Mouse (Mus musculus) liver, embryonic 12.5 days (tissue): ENCODE data around the gene Timm23. TPM values are rescaled to one million over a fixed set of nuclear protein-coding genes. Genes with fewer than 3 reads are reported as not detected.

Experiments
- ATAC-seq: fragments of 200-750 bp; cut with Nextera tagmentation; 2 replicates; pipeline ENCODE4 v1.8.0; 2017; ENCODE audit warnings: moderate number of reproducible peaks, mild to moderate bottlenecking, moderate library complexity
- H3K27ac ChIP-seq: fragments of 300-500 bp; sonication (generic); 2 replicates; pipeline ENCODE4 v1.5.1; 2016; ENCODE audit warnings: mild to moderate bottlenecking
- H3K27me3 ChIP-seq: fragments of 300-500 bp; sonication (generic); replicated peaks from 2 replicates; pipeline ENCODE4 v1.6.1; 2016; ENCODE audit warnings: mild to moderate bottlenecking, moderate library complexity
- H3K36me3 ChIP-seq: fragments of 300-500 bp; sonication (generic); 2 replicates; pipeline ENCODE4 v1.6.1; 2016; ENCODE audit warnings: mild to moderate bottlenecking, moderate library complexity
- H3K4me1 ChIP-seq: fragments of 300-500 bp; sonication (generic); 2 replicates; pipeline ENCODE4 v1.6.1; 2016
- H3K4me2 ChIP-seq: fragments of 300-500 bp; sonication (generic); 2 replicates; pipeline ENCODE4 v1.6.1; 2016; ENCODE audit warnings: mild to moderate bottlenecking, moderate library complexity
- H3K4me3 ChIP-seq: fragments of 300-500 bp; sonication (generic); 2 replicates; pipeline ENCODE4 v1.5.1; 2016; ENCODE audit warnings: mild to moderate bottlenecking, moderate library complexity
- H3K9ac ChIP-seq: fragments of 300-500 bp; sonication (generic); 2 replicates; pipeline ENCODE4 v1.6.1; 2016; ENCODE audit warnings: mild to moderate bottlenecking, moderate library complexity
- H3K9me3 ChIP-seq: fragments of 300-500 bp; sonication (generic); replicated peaks from 2 replicates; pipeline ENCODE4 v1.6.1; 2016; ENCODE audit warnings: mild to moderate bottlenecking, moderate library complexity
- WGBS: fragments of 180-500 bp; shearing (Covaris S2); methylation state at CpG from one replicate; pipeline ENCODE4 v1.1.7; 2016; ENCODE audit not compliant: insufficient replicate concordance; 5-methylcytosine and 5-hydroxymethylcytosine counted together
- polyA plus RNA-seq: library from polyadenylated mRNA; unstranded; fragments of >200 nt; fragmentation: Nextera tagmentation; extraction: Ambion mirVana; gene quantifications from 2 replicates; pipeline ENCODE4 v1.2.1, GENCODE M21; 2016

Gene Timm23
- polyA plus RNA-seq, 1 experiment from 2014 or later: 286 TPM

DNA sequence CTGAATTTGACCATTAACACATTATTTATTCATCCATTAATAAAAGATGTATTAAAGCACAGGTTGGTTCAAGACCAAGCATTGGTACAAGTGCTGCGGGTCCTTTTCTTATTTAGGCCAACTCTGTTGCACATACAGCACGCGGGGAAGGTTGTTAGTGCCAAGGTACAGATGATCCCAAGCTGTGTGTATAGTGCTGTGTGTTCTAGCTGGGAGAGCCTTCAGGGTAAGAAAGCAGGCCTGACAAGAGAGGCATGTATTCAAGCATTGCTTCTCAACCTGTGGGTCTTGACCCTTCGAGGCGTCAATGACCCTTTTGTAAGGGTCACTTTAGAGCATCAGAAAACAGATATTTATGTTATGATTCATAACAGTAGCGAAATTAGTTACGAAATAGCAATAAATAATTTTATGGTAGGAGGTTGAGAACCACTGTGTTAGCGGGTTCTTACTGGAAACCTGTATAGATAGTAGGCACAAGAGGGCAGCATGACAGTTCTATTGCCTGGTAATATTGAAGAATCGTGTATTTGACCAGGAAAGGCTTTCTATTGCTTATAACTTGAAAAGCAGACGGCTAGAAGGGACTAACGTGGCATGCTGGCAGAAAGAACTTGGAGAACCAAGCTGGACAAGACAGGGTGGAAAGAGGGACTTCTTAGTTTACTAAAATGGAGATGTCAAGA is 38.4 kb downstream of the Timm23 start:
- H3K4me1 ChIP-seq: peaks cover 88% of the 10 kb centered on the region
- no peaks in the 10 kb centered on the region for H3K9me3 ChIP-seq
- 80% methylated on average over 11 of the region's 11 CpGs for WGBS
- peak overlapping the region; percentile 89 for H3K4me2 ChIP-seq
- peak overlapping the region; percentile 3; the same call in 1 of the 2 replicates for H3K9ac ChIP-seq
- H3K4me3 ChIP-seq: no peak overlapping the region
- H3K27me3 ChIP-seq: no peaks in the 10 kb centered on the region
- H3K36me3 ChIP-seq: peaks cover 10% of the 10 kb centered on the region; the same call in 1 of the 2 replicates
- peak overlapping the region; percentile 98 for H3K27ac ChIP-seq
- no peak for ATAC-seq

- H3K4me1 ChIP-seq: peaks cover 78% of the 10 kb centered on the region
These were observed 39.5 kb downstream of the Timm23 start for GRCm38 (mm10) chr14:32162231-32162630.

DNA sequence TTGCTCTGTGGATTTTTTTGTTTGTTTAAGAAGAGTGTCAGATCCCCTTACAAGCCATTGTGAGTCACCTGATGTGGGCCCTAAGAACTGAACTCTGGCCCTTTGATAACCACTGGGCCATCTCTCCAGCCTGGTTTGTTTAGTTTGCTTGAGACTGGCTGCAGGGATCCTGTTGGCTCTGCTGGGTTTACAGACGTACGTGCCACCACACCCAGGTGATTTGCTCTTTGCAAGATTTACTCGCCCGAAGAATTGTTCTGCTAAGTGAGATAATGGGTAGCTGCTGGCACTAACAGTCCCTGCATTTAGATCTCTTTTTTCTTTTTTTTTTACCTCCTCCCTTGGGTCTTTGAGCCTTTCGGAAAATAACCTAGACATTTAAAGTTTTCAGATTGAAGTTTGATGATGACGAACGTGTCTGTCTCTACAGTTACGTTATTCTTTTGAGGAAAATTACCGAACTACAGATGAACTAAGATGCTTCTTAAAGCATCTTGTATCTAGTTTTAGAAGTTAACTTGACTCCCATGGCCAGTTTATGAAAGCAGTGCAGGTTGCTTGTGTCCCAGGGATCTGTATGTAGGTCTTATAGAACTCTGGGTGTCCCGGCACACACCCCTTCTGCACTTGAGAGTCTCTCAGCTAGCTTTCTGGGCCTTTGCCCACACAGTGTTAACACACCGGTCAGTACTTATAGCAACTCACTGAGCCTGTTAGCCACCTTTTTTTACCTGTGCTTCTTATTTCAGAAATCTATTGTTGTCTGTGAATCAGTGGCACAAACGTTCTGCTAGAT is 40.4 kb downstream of the Timm23 start:
- H3K9ac ChIP-seq: peak overlapping the region; percentile 94
- peaks cover 69% of the 10 kb centered on the region for H3K4me1 ChIP-seq
- H3K9me3 ChIP-seq: no peaks in the 10 kb centered on the region
- peak overlapping the region; percentile 97 for H3K27ac ChIP-seq
- peak overlapping the region; percentile 92 for H3K4me3 ChIP-seq
- peak overlapping the region; percentile 89 for H3K4me2 ChIP-seq
- peak; percentile 16 for ATAC-seq
- H3K27me3 ChIP-seq: no peaks in the 10 kb centered on the region
- H3K36me3 ChIP-seq: peaks cover 7% of the 10 kb centered on the region; the same call in 1 of the 2 replicates
- WGBS: 53% methylated on average over 12 of the region's 12 CpGs

More at GRCm38 (mm10) chr14:32162231-32162630, 39.5 kb downstream of the Timm23 start:
- Histone ChIP-seq H3K4me3 (peak overlapping the region; percentile 92), H3K36me3 (peaks cover 10% of the 10 kb centered on the region; the same call in 1 of the 2 replicates), H3K27me3 (no peaks in the 10 kb centered on the region), H3K9ac (peak overlapping the region; percentile 94), H3K4me2 (peak overlapping the region; percentile 89), H3K9me3 (no peaks in the 10 kb centered on the region), H3K27ac (peak overlapping the region; percentile 97)
- no peak for ATAC-seq
- WGBS: 82% methylated on average over 5 of the region's 5 CpGs

GRCm38 (mm10) chr14:32160563-32160962 is 41.1 kb downstream of the Timm23 start:
- H3K9ac ChIP-seq: peak overlapping the region; percentile 94
- 8% methylated on average over 7 of the region's 7 CpGs for WGBS
- no peaks in the 10 kb centered on the region for H3K9me3 ChIP-seq
- H3K36me3 ChIP-seq: peaks cover 7% of the 10 kb centered on the region; the same call in 1 of the 2 replicates
- H3K4me1 ChIP-seq: peaks cover 64% of the 10 kb centered on the region
- H3K4me3 ChIP-seq: peak overlapping the region; percentile 92
- H3K27me3 ChIP-seq: no peaks in the 10 kb centered on the region
- peak overlapping the region; percentile 89 for H3K4me2 ChIP-seq
- no peak for ATAC-seq
- H3K27ac ChIP-seq: peak overlapping the region; percentile 97

- Histone ChIP-seq H3K27me3 (no peaks in the 10 kb centered on the region), H3K4me3 (peak within 1 kb of the TSS; percentile 92), H3K27ac (peak within 1 kb of the TSS; percentile 97), H3K36me3 (peaks cover 7% of the 10 kb centered on the region; the same call in 1 of the 2 replicates), H3K9me3 (no peaks in the 10 kb centered on the region), H3K4me1 (peaks cover 56% of the 10 kb centered on the region), H3K4me2 (peak within 1 kb of the TSS; percentile 89), H3K9ac (peak within 1 kb of the TSS; percentile 94)
- WGBS: under 1% methylated on average over 40 of the region's 40 CpGs
- peak; percentile 92 for ATAC-seq
These were observed 41.9 kb downstream of the Timm23 start, which contains the start of gene Ncoa4 for GRCm38 (mm10) chr14:32159690-32160246. TSS of gene Ncoa4 (plus strand) at chr14:32159865.

- 30% methylated on average over 4 of the region's 4 CpGs for WGBS
- ATAC-seq: peak; percentile 2
- peak overlapping the region; percentile 43 for H3K9ac ChIP-seq
- peaks cover 50% of the 10 kb centered on the region for H3K4me1 ChIP-seq
- H3K36me3 ChIP-seq: peaks cover 7% of the 10 kb centered on the region; the same call in 1 of the 2 replicates
- peak overlapping the region; percentile 89 for H3K4me2 ChIP-seq
- H3K27ac ChIP-seq: peak overlapping the region; percentile 97
- peak overlapping the region; percentile 92 for H3K4me3 ChIP-seq
- H3K27me3 ChIP-seq: no peaks in the 10 kb centered on the region
- H3K9me3 ChIP-seq: no peaks in the 10 kb centered on the region
These were observed 42.5 kb downstream of the Timm23 start for GRCm38 (mm10) chr14:32159150-32159670.

DNA sequence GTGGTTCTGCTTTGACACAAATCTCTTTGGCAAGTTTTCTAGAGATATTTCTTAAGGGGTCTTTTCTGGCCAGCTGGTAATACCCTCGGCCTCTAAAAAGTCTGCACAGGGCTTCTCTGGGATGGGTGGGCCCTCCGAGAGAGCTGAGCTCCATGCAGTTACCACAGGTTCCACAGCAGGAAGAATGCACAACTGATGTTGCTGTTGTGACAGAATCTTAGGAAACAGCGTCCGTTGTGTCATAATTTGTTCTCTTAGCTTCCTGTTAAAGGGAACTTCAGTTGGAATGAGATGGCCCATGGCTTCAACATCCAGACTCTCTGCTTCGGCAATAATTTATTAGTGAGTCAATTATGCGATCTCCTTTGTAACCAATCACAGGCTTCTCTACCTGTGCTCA is 46.9 kb downstream of the Timm23 start:
- Histone ChIP-seq H3K27ac (no peak overlapping the region), H3K4me1 (peaks cover 12% of the 10 kb centered on the region), H3K27me3 (no peaks in the 10 kb centered on the region), H3K36me3 (no peaks in the 10 kb centered on the region), H3K9me3 (no peaks in the 10 kb centered on the region), H3K4me2 (no peak overlapping the region), H3K4me3 (no peak overlapping the region), H3K9ac (no peak overlapping the region)
- no peak for ATAC-seq
- 80% methylated on average over 6 of the region's 6 CpGs for WGBS

- H3K27me3 ChIP-seq: no peaks in the 10 kb centered on the region
- no peak overlapping the region for H3K4me2 ChIP-seq
- H3K36me3 ChIP-seq: no peaks in the 10 kb centered on the region
- no peak overlapping the region for H3K27ac ChIP-seq
- no peak overlapping the region for H3K4me3 ChIP-seq
- no peak for ATAC-seq
- no peaks in the 10 kb centered on the region for H3K4me1 ChIP-seq
- 87% methylated on average over 2 of the region's 2 CpGs for WGBS
- no peak overlapping the region for H3K9ac ChIP-seq
- no peaks in the 10 kb centered on the region; the same call in 1 of the 2 replicates for H3K9me3 ChIP-seq
These were observed 48.5 kb downstream of the Timm23 start for GRCm38 (mm10) chr14:32153156-32153555.

DNA sequence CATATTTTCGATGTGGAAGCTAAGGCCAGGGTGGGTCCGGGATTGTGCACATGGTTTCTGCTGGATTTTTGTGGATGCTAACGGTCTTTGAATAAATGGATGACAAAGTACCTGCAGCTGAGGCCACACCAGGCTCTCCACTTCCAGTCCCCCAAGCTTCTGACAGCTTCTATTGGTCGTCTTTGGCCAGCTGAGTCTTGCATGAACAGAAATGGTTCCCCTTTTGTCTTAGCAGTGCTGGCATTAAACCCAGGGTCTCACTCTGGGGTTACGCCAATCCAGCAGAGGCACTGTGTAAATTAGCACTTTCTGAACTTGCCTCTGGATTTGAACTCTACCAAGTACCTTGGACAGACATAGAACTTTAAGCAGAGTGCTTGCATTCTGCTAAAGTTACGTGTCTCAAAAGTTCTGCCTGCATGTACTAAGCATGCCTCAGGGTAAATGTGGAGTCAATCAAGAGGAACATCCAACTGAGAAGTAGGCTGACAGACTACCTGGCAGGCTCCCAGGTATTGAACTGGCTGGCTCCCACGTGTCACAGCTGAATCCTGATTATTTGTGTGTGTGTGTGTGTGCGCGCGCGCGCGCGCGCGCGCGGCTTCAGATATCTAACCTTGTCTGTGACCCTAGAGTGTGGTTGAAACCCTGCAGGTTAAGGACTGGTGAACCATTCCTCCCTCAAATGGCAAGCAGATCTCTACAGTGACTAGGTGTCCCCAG is 49.3 kb downstream of the Timm23 start:
- WGBS: 81% methylated on average over 18 of the region's 18 CpGs
- H3K27ac ChIP-seq: no peak overlapping the region
- H3K9ac ChIP-seq: no peak overlapping the region
- H3K27me3 ChIP-seq: no peaks in the 10 kb centered on the region
- no peak for ATAC-seq
- no peaks in the 10 kb centered on the region for H3K36me3 ChIP-seq
- H3K4me3 ChIP-seq: no peak overlapping the region
- peaks cover 7% of the 10 kb centered on the region; the same call in 1 of the 2 replicates for H3K9me3 ChIP-seq
- peaks cover 1% of the 10 kb centered on the region for H3K4me1 ChIP-seq
- no peak overlapping the region for H3K4me2 ChIP-seq

DNA sequence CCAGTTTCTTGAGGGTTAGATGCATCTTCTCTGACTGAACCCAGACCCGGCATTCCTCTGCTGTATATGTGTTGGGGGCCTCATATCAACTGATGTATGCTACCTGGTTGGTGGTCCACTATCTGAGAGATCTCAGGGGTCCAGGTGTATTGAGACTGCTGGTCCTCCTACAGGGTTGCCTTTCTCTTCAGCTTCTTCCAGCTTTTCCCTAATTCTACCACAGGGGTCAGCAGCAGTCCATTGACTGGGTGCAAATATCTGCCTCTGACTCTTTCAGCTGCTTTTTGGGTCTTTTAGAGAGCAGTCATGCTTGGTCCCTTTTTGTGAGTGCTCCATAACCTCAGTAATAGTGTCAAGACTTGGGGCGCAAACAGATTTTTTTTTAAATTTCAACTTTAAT is 50.8 kb downstream of the Timm23 start:
- peaks cover 14% of the 10 kb centered on the region for H3K4me1 ChIP-seq
- no peak overlapping the region for H3K27ac ChIP-seq
- no peak for ATAC-seq
- no peak overlapping the region for H3K4me2 ChIP-seq
- H3K4me3 ChIP-seq: no peak overlapping the region
- WGBS: 70% methylated on average over 2 of the region's 2 CpGs
- H3K9me3 ChIP-seq: peaks cover 12% of the 10 kb centered on the region; the same call in 1 of the 2 replicates
- H3K27me3 ChIP-seq: no peaks in the 10 kb centered on the region
- H3K9ac ChIP-seq: no peak overlapping the region
- no peaks in the 10 kb centered on the region for H3K36me3 ChIP-seq

- peak; percentile 53 for ATAC-seq
These were observed 55.1 kb downstream of the Timm23 start for GRCm38 (mm10) chr14:32146578-32146977.

More at GRCm38 (mm10) chr14:32146578-32146977, 55.1 kb downstream of the Timm23 start:
- peaks cover 38% of the 10 kb centered on the region for H3K4me1 ChIP-seq
- 33% methylated on average over 2 of the region's 2 CpGs for WGBS
- 0 out of 2 replicates have a peak overlapping the region, but pooled peaks have one; percentile 4 for H3K4me3 ChIP-seq
- H3K27ac ChIP-seq: peak overlapping the region; percentile 96
- peak overlapping the region; percentile 44 for H3K9ac ChIP-seq
- H3K27me3 ChIP-seq: no peaks in the 10 kb centered on the region
- peak overlapping the region; percentile 69 for H3K4me2 ChIP-seq
- no peaks in the 10 kb centered on the region for H3K36me3 ChIP-seq
- peaks cover 12% of the 10 kb centered on the region; the same call in 1 of the 2 replicates for H3K9me3 ChIP-seq
